Mouse (Mus musculus): ENCODE data around the gene Obscn. TPM values are rescaled to one million over a fixed set of nuclear protein-coding genes. Genes with fewer than 3 reads are reported as not detected.

The Obscn gene
- polyA plus RNA-seq (2011; ENCODE audit: insufficient read length, low read depth, missing spikeins), result not detected in 2 replicates

DNA sequence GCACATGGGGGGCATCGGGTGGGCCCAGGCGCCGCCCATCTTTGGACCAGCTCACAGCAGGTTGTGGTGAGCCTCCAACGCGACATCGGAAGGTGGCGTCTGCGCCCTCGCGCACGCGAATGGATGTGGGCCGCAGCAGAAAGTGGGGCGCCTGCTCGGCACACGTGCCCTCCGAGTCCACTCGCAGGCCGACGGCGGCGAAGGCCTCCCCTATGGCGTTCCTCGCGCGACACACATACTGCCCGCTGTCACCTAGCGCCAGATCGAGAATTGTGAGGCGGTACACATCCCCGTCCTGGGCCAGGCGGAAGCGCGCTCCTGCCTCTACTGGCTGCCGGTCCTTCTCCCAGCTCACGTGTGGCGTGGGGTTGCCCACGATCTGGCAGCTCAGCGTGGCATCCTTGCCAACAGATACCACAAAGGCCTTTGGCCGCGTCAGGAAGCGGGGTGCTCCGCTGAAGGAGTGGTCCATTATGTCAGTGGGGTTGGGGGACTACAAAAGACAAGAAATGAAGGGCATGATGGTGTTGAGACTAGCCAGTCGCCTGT lies at the start of gene Obscn:
Gene Obscn (minus strand): TSS at position 499 of the 549 bp plus-strand sequence.
- no peaks in the 10 kb centered on the region for H3K4me1 ChIP-seq (ENCODE audit: control insufficient read depth, insufficient read depth, low read length)
- TF ChIP-seq CTCF (IDR thresholded peaks at IDR 0.05; ENCODE audit: borderline replicate concordance, insufficient read depth, low read length) (no peak), POLR2A (IDR thresholded peaks at IDR 0.05; ENCODE audit: low read depth, low read length) (no peak)
- no peak within 1 kb of the TSS for H3K4me3 ChIP-seq (ENCODE audit: insufficient read depth, low read length)
- no peak within 1 kb of the TSS for H3K27ac ChIP-seq (ENCODE audit: insufficient read depth, low read length)

DNA sequence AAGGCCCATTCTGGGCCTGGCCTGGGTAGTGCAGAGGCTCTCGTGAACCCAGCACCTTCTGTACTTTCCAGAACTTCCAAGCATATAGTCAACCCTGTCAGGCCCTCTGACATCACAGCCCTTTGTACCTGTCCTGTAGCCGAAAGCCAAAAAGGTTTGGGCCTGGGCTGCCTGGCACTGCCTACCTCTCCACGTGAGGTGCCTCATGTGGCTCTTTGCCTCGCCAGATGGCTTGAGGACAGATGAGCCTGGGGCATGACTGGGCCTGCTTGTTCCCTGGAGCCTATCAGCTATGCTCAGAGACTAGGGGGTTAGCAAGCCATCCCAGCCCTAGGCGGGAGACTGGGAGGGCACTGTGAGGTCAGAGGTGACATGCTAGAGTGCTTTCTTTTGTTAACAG lies 49.3 kb upstream of the Obscn start:
- H3K4me1 ChIP-seq (ENCODE audit: control insufficient read depth, insufficient read depth, low read length), result peaks cover 4% of the 10 kb centered on the region; the same call in 1 of the 2 replicates
- no peak overlapping the region for H3K27ac ChIP-seq (ENCODE audit: insufficient read depth, low read length)
- H3K4me3 ChIP-seq (ENCODE audit: insufficient read depth, low read length), result no peak overlapping the region
- TF ChIP-seq POLR2A (IDR thresholded peaks at IDR 0.05; ENCODE audit: low read depth, low read length) (no peak), CTCF (IDR thresholded peaks at IDR 0.05; ENCODE audit: borderline replicate concordance, insufficient read depth, low read length) (no peak)

DNA sequence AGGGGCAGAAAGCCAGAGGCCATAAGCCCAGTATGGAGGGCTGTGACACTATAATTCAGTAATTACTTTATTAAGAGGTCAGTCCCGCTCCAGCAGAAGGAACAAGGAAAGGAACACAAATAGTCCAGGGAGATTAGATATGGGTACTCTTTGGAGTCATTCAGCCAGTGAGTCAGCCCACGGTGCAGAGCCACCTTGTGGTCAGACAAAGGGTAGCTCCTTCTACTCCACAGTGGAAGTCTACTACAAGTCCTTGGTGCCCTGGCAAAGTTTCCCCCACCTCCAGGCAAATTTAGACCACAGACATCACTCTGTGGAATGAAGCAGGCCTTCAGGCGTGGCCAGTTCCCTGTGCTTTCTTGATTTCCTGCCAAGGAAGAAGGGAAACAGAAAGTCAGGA lies 47.6 kb upstream of the Obscn start:
- TF ChIP-seq CTCF (IDR thresholded peaks at IDR 0.05; ENCODE audit: borderline replicate concordance, insufficient read depth, low read length) (peak; percentile 77; the same call in 1 of the 2 replicates), POLR2A (IDR thresholded peaks at IDR 0.05; ENCODE audit: low read depth, low read length) (no peak)
- no peak overlapping the region for H3K4me3 ChIP-seq (ENCODE audit: insufficient read depth, low read length)
- H3K4me1 ChIP-seq (ENCODE audit: control insufficient read depth, insufficient read depth, low read length), result peaks cover 4% of the 10 kb centered on the region; the same call in 1 of the 2 replicates
- no peak overlapping the region for H3K27ac ChIP-seq (ENCODE audit: insufficient read depth, low read length)

- peaks cover 4% of the 10 kb centered on the region; the same call in 1 of the 2 replicates for H3K4me1 ChIP-seq (ENCODE audit: control insufficient read depth, insufficient read depth, low read length)
- no peak within 1 kb of the TSS for H3K4me3 ChIP-seq (ENCODE audit: insufficient read depth, low read length)
- H3K27ac ChIP-seq (ENCODE audit: insufficient read depth, low read length), result no peak within 1 kb of the TSS; the same call in 1 of the 2 replicates
- TF ChIP-seq POLR2A (IDR thresholded peaks at IDR 0.05; ENCODE audit: low read depth, low read length) (no peak), CTCF (IDR thresholded peaks at IDR 0.05; ENCODE audit: borderline replicate concordance, insufficient read depth, low read length) (no peak)
Observed at GRCm38 (mm10) chr11:59182864-59183331, 46.7 kb upstream of the Obscn start, which contains the start of gene Gjc2. Gene Gjc2 (minus strand): TSS chr11:59183213.

DNA sequence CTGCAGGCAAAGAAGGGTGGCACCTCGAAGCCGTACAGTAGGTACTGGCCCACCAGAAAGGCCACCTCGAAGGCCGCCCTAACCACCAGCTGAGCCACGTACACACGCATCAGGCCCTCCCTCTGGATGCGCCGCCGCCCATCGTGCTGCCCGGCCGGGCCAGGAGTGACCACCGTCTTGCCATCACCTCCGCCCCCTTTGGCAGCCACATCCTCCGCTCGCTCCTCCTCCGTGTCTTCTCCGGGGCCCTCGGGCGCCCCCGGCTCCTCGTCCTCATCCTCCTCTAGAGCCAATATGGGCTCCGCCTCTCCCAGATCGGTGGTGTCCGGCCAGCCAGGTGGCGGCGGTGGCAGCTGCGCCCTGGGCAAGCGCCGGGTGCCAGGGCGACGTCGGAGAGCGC lies 40.7 kb upstream of the Obscn start:
- H3K4me1 ChIP-seq (ENCODE audit: control insufficient read depth, insufficient read depth, low read length), result no peaks in the 10 kb centered on the region
- no peak overlapping the region for H3K4me3 ChIP-seq (ENCODE audit: insufficient read depth, low read length)
- H3K27ac ChIP-seq (ENCODE audit: insufficient read depth, low read length), result no peak overlapping the region
- no peak for TF ChIP-seq CTCF (IDR thresholded peaks at IDR 0.05; ENCODE audit: borderline replicate concordance, insufficient read depth, low read length)
- no peak for TF ChIP-seq POLR2A (IDR thresholded peaks at IDR 0.05; ENCODE audit: low read depth, low read length)

- Histone ChIP-seq H3K4me3 (ENCODE audit: insufficient read depth, low read length) (no peak overlapping the region), H3K4me1 (ENCODE audit: control insufficient read depth, insufficient read depth, low read length) (no peaks in the 10 kb centered on the region), H3K27ac (ENCODE audit: insufficient read depth, low read length) (no peak overlapping the region)
- TF ChIP-seq CTCF (IDR thresholded peaks at IDR 0.05; ENCODE audit: borderline replicate concordance, insufficient read depth, low read length) (no peak), POLR2A (IDR thresholded peaks at IDR 0.05; ENCODE audit: low read depth, low read length) (no peak)
Observed at GRCm38 (mm10) chr11:59176475-59176874, 40.3 kb upstream of the Obscn start.

GRCm38 (mm10) chr11:59174189-59174838 lies 38.1 kb upstream of the Obscn start:
- H3K4me3 ChIP-seq (ENCODE audit: insufficient read depth, low read length), result no peak overlapping the region
- H3K4me1 ChIP-seq (ENCODE audit: control insufficient read depth, insufficient read depth, low read length), result no peaks in the 10 kb centered on the region
- no peak overlapping the region for H3K27ac ChIP-seq (ENCODE audit: insufficient read depth, low read length)
- no peak for TF ChIP-seq CTCF (IDR thresholded peaks at IDR 0.05; ENCODE audit: borderline replicate concordance, insufficient read depth, low read length)
- no peak for TF ChIP-seq POLR2A (IDR thresholded peaks at IDR 0.05; ENCODE audit: low read depth, low read length)

- no peaks in the 10 kb centered on the region for H3K4me1 ChIP-seq (ENCODE audit: control insufficient read depth, insufficient read depth, low read length)
- H3K4me3 ChIP-seq (ENCODE audit: insufficient read depth, low read length), result no peak overlapping the region
- no peak for TF ChIP-seq POLR2A (IDR thresholded peaks at IDR 0.05; ENCODE audit: low read depth, low read length)
- no peak for TF ChIP-seq CTCF (IDR thresholded peaks at IDR 0.05; ENCODE audit: borderline replicate concordance, insufficient read depth, low read length)
- H3K27ac ChIP-seq (ENCODE audit: insufficient read depth, low read length), result no peak overlapping the region
Observed at GRCm38 (mm10) chr11:59170549-59170948, 34.3 kb upstream of the Obscn start.

- TF ChIP-seq CTCF (IDR thresholded peaks at IDR 0.05; ENCODE audit: borderline replicate concordance, insufficient read depth, low read length) (no peak), POLR2A (IDR thresholded peaks at IDR 0.05; ENCODE audit: low read depth, low read length) (no peak)
Observed at GRCm38 (mm10) chr11:59169807-59170206, 33.6 kb upstream of the Obscn start.

GRCm38 (mm10) chr11:59165616-59166241 lies 29.5 kb upstream of the Obscn start:
- no peak for TF ChIP-seq CTCF (IDR thresholded peaks at IDR 0.05; ENCODE audit: borderline replicate concordance, insufficient read depth, low read length)
- Histone ChIP-seq H3K4me3 (ENCODE audit: insufficient read depth, low read length) (no peak overlapping the region), H3K4me1 (ENCODE audit: control insufficient read depth, insufficient read depth, low read length) (no peaks in the 10 kb centered on the region), H3K27ac (ENCODE audit: insufficient read depth, low read length) (no peak overlapping the region)

More at GRCm38 (mm10) chr11:59169807-59170206, 33.6 kb upstream of the Obscn start:
- no peak overlapping the region for H3K4me3 ChIP-seq (ENCODE audit: insufficient read depth, low read length)
- H3K4me1 ChIP-seq (ENCODE audit: control insufficient read depth, insufficient read depth, low read length), result no peaks in the 10 kb centered on the region
- H3K27ac ChIP-seq (ENCODE audit: insufficient read depth, low read length), result no peak overlapping the region

Measured in embryonic fibroblast, embryonic 13.5 days (primary cell).